ENCODE assay signal across 8 mouse cellular contexts in the genomic region with DNA sequence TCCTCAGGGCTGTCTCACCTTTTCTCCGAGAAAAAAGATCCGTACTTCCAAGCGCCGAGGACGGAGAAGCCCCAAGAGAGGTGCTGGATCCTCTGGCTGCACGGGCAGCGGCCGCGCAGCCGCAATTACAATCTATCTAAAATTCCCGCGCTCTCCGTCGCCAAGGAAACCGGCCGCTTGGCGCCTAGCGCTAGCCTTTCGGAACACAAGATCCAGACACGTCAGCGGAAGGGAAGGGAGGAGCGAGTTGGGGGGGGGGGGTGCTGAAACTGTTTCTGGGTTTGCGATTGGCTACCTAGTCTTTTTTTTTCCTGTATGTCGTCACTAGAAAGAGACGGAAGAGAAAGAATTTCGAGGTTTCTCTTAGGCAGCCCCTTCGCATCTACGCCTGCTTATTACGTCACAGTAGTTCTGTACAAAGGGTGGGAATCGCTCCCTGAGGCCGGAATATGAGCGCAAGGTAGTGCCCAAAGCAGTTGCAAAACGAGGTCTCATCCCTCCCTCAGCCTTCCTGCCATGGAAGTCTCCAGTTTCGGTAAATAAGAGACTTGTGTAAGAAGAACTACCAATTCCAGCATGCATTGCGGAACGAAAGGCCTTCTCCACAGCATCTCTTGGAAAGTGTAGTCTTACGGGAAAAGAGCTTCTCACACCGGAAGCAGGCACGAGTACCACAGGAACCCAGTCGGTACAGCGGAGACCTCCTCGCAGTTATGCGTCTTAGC. TPM values are rescaled to one million over a fixed set of nuclear protein-coding genes. Genes with fewer than 3 reads are reported as not detected.
DNase-seq lines count a peak whose midpoint lies in the region; ATAC-seq and TF ChIP-seq lines count a peak whose summit lies in the region.

Gene Brca1, minus strand, starts transcription at position 205 of the 725 bp plus-strand sequence.
Gene Nbr1, plus strand, starts transcription at position 399 of the 725 bp plus-strand sequence.

- H3K27me3 ChIP-seq in C2C12 (ENCODE audit: control insufficient read depth, insufficient read depth, insufficient read length) = no peaks in the 10 kb centered on the region
- H3K27me3 ChIP-seq in erythroblast, embryonic 14.5 days (ENCODE audit: control insufficient read depth) = no peaks in the 10 kb centered on the region
- no peaks in the 10 kb centered on the region for H3K27me3 ChIP-seq in heart, embryonic 11.5 days (ENCODE audit: control insufficient read depth, insufficient read depth, low read length)
- H3K27me3 ChIP-seq in kidney, embryonic 16.5 days (ENCODE audit: insufficient read depth, low read length) = no peaks in the 10 kb centered on the region
- no peaks in the 10 kb centered on the region for H3K27me3 ChIP-seq in liver, adult 2 months (ENCODE audit: control insufficient read depth, insufficient read depth, low read length)
- no peaks in the 10 kb centered on the region for H3K27me3 ChIP-seq in myocyte (ENCODE audit: control insufficient read depth, insufficient read depth, insufficient read length)
- H3K27me3 ChIP-seq in splenic B cell, adult 2 months (ENCODE audit: control insufficient read depth, insufficient read depth, low read length, poor library complexity, severe bottlenecking) = no peaks in the 10 kb centered on the region

- H3K4me1 ChIP-seq in erythroblast, embryonic 14.5 days (ENCODE audit: control insufficient read depth) = peaks cover 47% of the 10 kb centered on the region
- peaks cover 14% of the 10 kb centered on the region for H3K4me1 ChIP-seq in heart, embryonic 11.5 days (ENCODE audit: control insufficient read depth, insufficient read depth, low read length)
- peaks cover 26% of the 10 kb centered on the region for H3K4me1 ChIP-seq in kidney, embryonic 16.5 days (ENCODE audit: insufficient read depth, low read length)
- peaks cover 1% of the 10 kb centered on the region for H3K4me1 ChIP-seq in liver, adult 2 months (ENCODE audit: control insufficient read depth, insufficient read depth, low read length)

- H3K36me3 ChIP-seq in C2C12 (ENCODE audit: control insufficient read depth, insufficient read depth) = peaks cover 31% of the 10 kb centered on the region
- H3K36me3 ChIP-seq in erythroblast, embryonic 14.5 days (ENCODE audit: control insufficient read depth) = peaks cover 64% of the 10 kb centered on the region
- no peaks in the 10 kb centered on the region; the same call in 1 of the 2 replicates for H3K36me3 ChIP-seq in heart, embryonic 11.5 days (ENCODE audit: control insufficient read depth, insufficient read depth, low read length)
- H3K36me3 ChIP-seq in kidney, embryonic 16.5 days (ENCODE audit: insufficient read depth, low read length) = peaks cover 15% of the 10 kb centered on the region
- peaks cover 7% of the 10 kb centered on the region for H3K36me3 ChIP-seq in liver, adult 2 months (ENCODE audit: control insufficient read depth, insufficient read depth, low read length)
- H3K36me3 ChIP-seq in myocyte (ENCODE audit: control insufficient read depth, insufficient read depth) = peaks cover 17% of the 10 kb centered on the region
- H3K36me3 ChIP-seq in splenic B cell, adult 2 months (ENCODE audit: control insufficient read depth, insufficient read depth, low read length, poor library complexity, severe bottlenecking) = peaks cover 4% of the 10 kb centered on the region

- no peak for TF ChIP-seq CTCF in C2C12 (IDR thresholded peaks at IDR 0.05; ENCODE audit: control insufficient read depth, insufficient read depth, insufficient read length)
- no peak for TF ChIP-seq CTCF in brain, embryonic 14.5 days (IDR thresholded peaks at IDR 0.05; ENCODE audit: borderline replicate concordance, extremely low read depth, insufficient read depth, insufficient read length)
- TF ChIP-seq CTCF in liver, adult 2 months (IDR thresholded peaks at IDR 0.05; ENCODE audit: low read depth, low read length) = no peak

- peak within 1 kb of the TSS; percentile 70 for H3K4me3 ChIP-seq in C2C12 (ENCODE audit: insufficient read depth, poor library complexity, severe bottlenecking)
- H3K4me3 ChIP-seq in erythroblast, embryonic 14.5 days (replicated peaks) = peak within 1 kb of the TSS; percentile 73
- H3K4me3 ChIP-seq in heart, embryonic 11.5 days (ENCODE audit: low read depth, low read length) = peak within 1 kb of the TSS; percentile 59
- peak within 1 kb of the TSS; percentile 96 for H3K4me3 ChIP-seq in kidney, embryonic 16.5 days (ENCODE audit: low read length)
- H3K4me3 ChIP-seq in liver, adult 2 months (ENCODE audit: insufficient read depth, low read depth, low read length) = peak within 1 kb of the TSS; percentile 88
- peak within 1 kb of the TSS; percentile 63 for H3K4me3 ChIP-seq in myocyte

- peak within 1 kb of the TSS; percentile 77 for H3K9ac ChIP-seq in heart, embryonic 11.5 days (ENCODE audit: low read depth, low read length)
- H3K9ac ChIP-seq in kidney, embryonic 16.5 days (replicated peaks; ENCODE audit: low read length) = peak within 1 kb of the TSS; percentile 93
- peak within 1 kb of the TSS; percentile 93 for H3K9ac ChIP-seq in liver, adult 2 months (ENCODE audit: low read depth, low read length)

- under 1% methylated on average over 43 of the region's 43 CpGs for WGBS in heart, embryonic 11.5 days (ENCODE audit: insufficient replicate concordance)
- WGBS in kidney, embryonic 16.5 days = under 1% methylated on average over 43 of the region's 43 CpGs
- under 1% methylated on average over 43 of the region's 43 CpGs for WGBS in liver, adult 2 months

- H3K27ac ChIP-seq in heart, embryonic 11.5 days (ENCODE audit: low read depth, low read length) = peak within 1 kb of the TSS; percentile 91
- H3K27ac ChIP-seq in kidney, embryonic 16.5 days (ENCODE audit: low read length) = peak within 1 kb of the TSS; percentile 99
- peak within 1 kb of the TSS; percentile 95 for H3K27ac ChIP-seq in liver, adult 2 months (replicated peaks; ENCODE audit: insufficient read depth, low read depth, low read length)

- H3K9me3 ChIP-seq in erythroblast, embryonic 14.5 days (ENCODE audit: control insufficient read depth, low read length) = no peaks in the 10 kb centered on the region
- no peaks in the 10 kb centered on the region for H3K9me3 ChIP-seq in heart, embryonic 11.5 days (replicated peaks; ENCODE audit: control insufficient read depth, low read length)
- H3K9me3 ChIP-seq in kidney, embryonic 16.5 days (ENCODE audit: low read length) = no peaks in the 10 kb centered on the region

- H3K4me2 ChIP-seq in heart, embryonic 11.5 days = peak within 1 kb of the TSS; percentile 78
- peak within 1 kb of the TSS; percentile 85 for H3K4me2 ChIP-seq in kidney, embryonic 16.5 days (replicated peaks; ENCODE audit: low read depth, low read length)
- H3K4me2 ChIP-seq in myocyte (ENCODE audit: low read depth) = peak within 1 kb of the TSS; percentile 83

- peak; percentile 78 for ATAC-seq in heart, embryonic 11.5 days (replicated peaks; ENCODE audit: insufficient number of reproducible peaks, low FRiP score, low TSS enrichment)
- ATAC-seq in kidney, embryonic 16.5 days (ENCODE audit: low FRiP score, low TSS enrichment) = peak; percentile 85

- H3ac ChIP-seq in C2C12 (ENCODE audit: control insufficient read depth, insufficient read length, low read depth) (peak within 1 kb of the TSS; percentile 85), myocyte (ENCODE audit: control insufficient read depth, insufficient read length) (peak within 1 kb of the TSS; percentile 48)

- peaks cover 27% of the 10 kb centered on the region for H3K79me3 ChIP-seq in C2C12 (ENCODE audit: low read depth)

- H3K79me2 ChIP-seq in C2C12 (ENCODE audit: control insufficient read depth, insufficient read depth) (peaks cover 69% of the 10 kb centered on the region), myocyte (ENCODE audit: control insufficient read depth, insufficient read depth) (peaks cover 43% of the 10 kb centered on the region)
- peaks cover 2% of the 10 kb centered on the region; the same call in 1 of the 2 replicates for H3K79me2 ChIP-seq in liver, adult 2 months (ENCODE audit: control insufficient read depth, insufficient read depth, low read length)

- peak; percentile 100 for DNase-seq in brain, embryonic 14.5 days (ENCODE audit: low read depth)
- DNase-seq in liver, adult 2 months (ENCODE audit: extremely low read depth, low read depth, low spot score) = peak; percentile 97
- DNase-seq in splenic B cell, adult 2 months (ENCODE audit: low read depth, low spot score) = peak; percentile 98

- no peak for TF ChIP-seq POLR2A in brain, embryonic 14.5 days (IDR thresholded peaks at IDR 0.05; ENCODE audit: borderline replicate concordance, extremely low read depth, insufficient read depth, insufficient read length, poor library complexity, severe bottlenecking)
- TF ChIP-seq POLR2A in liver, adult 2 months (IDR thresholded peaks at IDR 0.05; ENCODE audit: extremely low read depth, insufficient read depth, low read length) = no peak
- no peak for TF ChIP-seq POLR2A in myocyte (IDR thresholded peaks at IDR 0.05; ENCODE audit: insufficient read length, low read depth)

TF ChIP-seq in C2C12, 6 proteins besides CTCF, POLR2A, EP300 and RAD21 (continues in another document):
- TF ChIP-seq FOSL1 (IDR thresholded peaks at IDR 0.05; ENCODE audit: insufficient read depth, low read length, poor library complexity, severe bottlenecking) (no peak), MYOD1 (IDR thresholded peaks at IDR 0.05; ENCODE audit: control insufficient read depth, insufficient read length, low read depth) (no peak), CEBPB (IDR thresholded peaks at IDR 0.05; ENCODE audit: low read depth) (peak; percentile 8)

TF ChIP-seq in myocyte, 11 proteins besides CTCF, POLR2A, EP300 and RAD21 (continues in another document):
- TF ChIP-seq USF1 (IDR thresholded peaks at IDR 0.05; ENCODE audit: low read depth) (no peak), CEBPB (IDR thresholded peaks at IDR 0.05; ENCODE audit: insufficient read depth, poor library complexity, severe bottlenecking) (no peak), E2F4 (IDR thresholded peaks at IDR 0.05; ENCODE audit: insufficient read depth) (peak; percentile 100)

RNA-seq across cellular contexts. Expression of gene Brca1, which starts in this region (rescaled TPM):
- polyA plus RNA-seq in C2C12 (2012; fragmentation: generic; extraction: Trizol) (5.2 TPM), myocyte (2012; fragmentation: generic; extraction: Trizol) (1.0 TPM)
- polyA plus RNA-seq in brain, embryonic 14.5 days (2012; rRNA removed) = 4.1 and 5.5 TPM in 2 replicates
- polyA plus RNA-seq in erythroblast, embryonic 14.5 days (2012) = 0.40 and 0.44 TPM in 2 replicates
- 12.3 and 12.7 TPM in 2 replicates for polyA plus RNA-seq in heart, embryonic 11.5 days (2014; fragmentation: Nextera tagmentation; extraction: Ambion mirVana)
- 12.5 and 14.9 TPM in 2 replicates for polyA plus RNA-seq in kidney, embryonic 16.5 days (2015; fragmentation: Nextera tagmentation; extraction: Ambion mirVana)
- 3.3 and 4.2 TPM in 2 replicates for total RNA-seq in liver, adult 2 months (2014; rRNA removed)
- polyA plus RNA-seq in liver, adult 2 months (2012; rRNA removed) = 0.18 and 0.22 TPM in 2 replicates

RNA-seq across cellular contexts. Expression of gene Nbr1, which starts in this region (rescaled TPM):
- polyA plus RNA-seq in C2C12 (2012; fragmentation: generic; extraction: Trizol) (15.7 TPM), myocyte (2012; fragmentation: generic; extraction: Trizol) (33.0 TPM)
- 118 and 119 TPM in 2 replicates for polyA plus RNA-seq in brain, embryonic 14.5 days (2012; rRNA removed)
- 2.0 and 5.3 TPM in 2 replicates for polyA plus RNA-seq in erythroblast, embryonic 14.5 days (2012)
- polyA plus RNA-seq in heart, embryonic 11.5 days (2014; fragmentation: Nextera tagmentation; extraction: Ambion mirVana) = 48.4 and 72.2 TPM in 2 replicates
- 84.7 and 90.0 TPM in 2 replicates for polyA plus RNA-seq in kidney, embryonic 16.5 days (2015; fragmentation: Nextera tagmentation; extraction: Ambion mirVana)
- 211 and 222 TPM in 2 replicates for total RNA-seq in liver, adult 2 months (2014; rRNA removed)
- 114 and 141 TPM in 2 replicates for polyA plus RNA-seq in liver, adult 2 months (2012; rRNA removed)

Comparison
In these comparisons a context has a peak if more than half of its experiments do, and no peak if none do; other contexts are left out.
1. Peak in every context shown above with its lines: DNase-seq, ATAC-seq, H3K4me3 ChIP-seq and H3K27ac ChIP-seq.